Mouse (Mus musculus) granulocyte monocyte progenitor cell, adult 5-6 weeks (primary cell): ENCODE data around the gene Gpank1. TPM values are rescaled to one million over a fixed set of nuclear protein-coding genes. Genes with fewer than 3 reads are reported as not detected.
A peak's percentile ranks its signal among the peaks of the same experiment; 100 is the strongest.

Experiments used
- ATAC-seq: replicated peaks from 2 replicates; pipeline ENCODE4 v1.8.0; 2016; ENCODE audit warnings: mild to moderate bottlenecking, moderate TSS enrichment, inconsistent platforms; ENCODE audit not compliant: poor library complexity, severe bottlenecking
- total RNA-seq, 2 experiments: library from RNA; stranded (forward) in 1 of 2; stranded (reverse) in 1 of 2; fragments of 200-712, 200-1000 nt in 1 of 2; fragments of >200 nt in 1 of 2; fragmentation: Nextera tagmentation in 1 of 2; gene quantifications; 2 replicates each; pipeline ENCODE4 v1.2.3; 2014 to 2017

The Gpank1 gene
- total RNA-seq (2014; fragmentation: Nextera tagmentation): 21.2 and 25.4 TPM in 2 replicates
- 24.0 and 26.9 TPM in 2 replicates for total RNA-seq (2017)

DNA sequence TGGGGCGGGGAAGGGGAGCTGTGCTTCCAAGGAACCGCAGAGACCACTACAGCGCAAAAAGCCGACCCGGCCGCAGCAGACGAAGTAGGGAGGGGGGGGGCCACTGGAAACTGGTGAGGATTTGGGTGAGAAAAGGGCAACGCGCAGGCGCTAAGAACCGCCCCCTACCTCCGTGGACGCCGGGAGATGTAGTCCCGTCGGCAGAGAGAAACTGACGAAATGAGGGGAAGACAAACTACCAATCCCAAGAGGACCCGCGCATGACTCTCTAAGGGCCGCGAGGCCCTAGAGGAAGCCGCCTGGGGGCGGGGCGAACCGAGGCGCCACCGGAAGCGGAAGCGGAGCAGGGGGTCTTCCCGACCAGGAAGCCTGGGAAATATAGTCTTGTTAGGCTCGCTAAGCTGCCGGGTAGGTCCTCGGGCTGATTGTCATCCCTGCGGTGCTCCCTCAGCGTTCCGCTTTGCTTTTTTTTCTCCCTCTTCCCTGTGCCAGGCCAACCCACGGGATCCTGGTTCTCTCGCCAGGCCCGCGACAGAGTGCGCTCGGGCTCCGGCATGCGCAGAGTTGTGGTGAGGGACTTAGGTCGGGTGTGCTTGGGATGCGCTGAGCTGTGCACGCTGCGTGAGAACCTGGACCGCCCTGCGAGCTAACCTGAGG is at the start of gene Gpank1:
Gene Gpank1, plus strand, starts transcription at position 313 of the 657 bp plus-strand sequence.
- peak; percentile 85 for ATAC-seq

DNA sequence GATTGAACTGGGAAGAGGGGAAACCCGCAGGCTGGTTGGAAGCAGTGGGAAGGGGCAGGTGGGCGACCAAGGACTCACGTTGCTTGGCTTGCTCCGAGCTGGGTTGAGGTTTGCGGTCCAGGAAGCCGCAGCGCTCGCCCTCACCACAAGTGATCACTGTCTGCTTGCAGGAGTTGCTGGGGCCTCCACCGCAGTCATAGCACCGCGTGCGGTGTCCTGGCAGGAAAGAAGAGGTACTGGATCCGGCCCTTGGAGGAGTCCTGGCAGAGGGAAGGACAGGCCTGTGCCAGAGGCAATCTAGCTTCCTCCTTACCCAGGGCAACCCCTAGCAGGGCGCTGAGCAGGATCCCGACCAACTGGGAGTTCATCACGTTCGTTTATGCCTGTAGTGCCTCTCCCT is 47.2 kb upstream of the Gpank1 start:
- ATAC-seq: peak; percentile 49

DNA sequence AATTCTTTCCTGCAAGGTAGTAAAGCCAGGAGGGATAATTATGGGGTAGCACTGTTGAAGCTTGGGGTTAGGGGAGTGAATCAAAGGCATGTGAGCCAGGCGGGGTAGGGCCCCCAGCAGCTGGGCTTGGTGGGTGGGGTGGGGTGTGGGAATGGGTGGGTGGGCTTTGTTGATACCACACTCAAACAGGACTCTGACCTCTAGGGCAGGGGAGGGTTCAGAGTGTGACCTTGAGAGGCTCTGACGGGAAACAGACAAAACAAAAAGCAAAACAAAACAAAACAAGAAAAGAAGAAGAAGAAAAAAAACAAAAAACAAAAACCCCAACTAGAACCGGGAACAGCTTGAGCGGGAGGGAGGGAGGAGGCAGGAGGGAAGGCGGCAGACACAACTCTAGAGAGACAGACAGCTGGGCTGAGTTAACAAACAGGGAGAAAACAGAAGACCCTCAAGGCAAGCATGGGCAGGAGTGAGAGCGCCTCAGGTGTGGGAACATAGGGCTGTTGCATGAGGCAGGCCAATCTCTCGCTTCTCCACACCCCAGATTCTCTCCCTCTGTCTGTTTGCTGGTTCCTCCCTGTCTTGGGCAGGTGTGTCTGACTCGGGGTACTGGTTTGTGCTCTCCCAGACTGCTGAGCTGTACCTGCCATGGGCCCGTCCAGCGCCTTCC is 44.6 kb upstream of the Gpank1 start, which contains the start of gene Ly6g6e:
Gene Ly6g6e, plus strand, starts transcription at position 396 of the 670 bp plus-strand sequence.
- ATAC-seq: no peak

GRCm38 (mm10) chr17:35077285-35077684 is 44.0 kb upstream of the Gpank1 start:
- ATAC-seq: no peak

GRCm38 (mm10) chr17:35077786-35078233 is 43.4 kb upstream of the Gpank1 start, which contains the start of gene Ly6g6d:
TSS of gene Ly6g6d (minus strand) at chr17:35078065.
- peak; percentile 73 for ATAC-seq

DNA sequence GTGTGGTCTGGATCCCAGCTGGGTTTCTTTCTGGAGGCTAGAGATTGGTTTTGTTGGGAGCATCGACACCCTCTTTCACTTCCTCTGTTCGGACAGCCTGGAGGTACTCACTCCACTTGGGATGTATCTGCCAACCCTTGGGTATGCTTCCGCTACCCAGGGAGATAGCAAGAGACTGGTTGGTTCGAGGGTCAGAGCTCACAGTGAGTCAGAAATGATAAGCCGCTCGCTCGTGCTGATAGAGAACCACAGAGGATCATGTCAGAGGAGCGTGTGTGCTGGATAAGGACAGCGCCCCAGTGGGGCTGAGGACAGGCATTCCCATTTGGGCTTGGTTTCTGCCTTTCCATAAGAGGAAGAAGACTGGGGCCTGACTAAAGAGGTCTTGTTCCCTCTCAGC is 41.5 kb upstream of the Gpank1 start:
- peak; percentile 54 for ATAC-seq

GRCm38 (mm10) chr17:35080248-35080647 is 41.0 kb upstream of the Gpank1 start:
- no peak for ATAC-seq

- ATAC-seq: no peak
Measured at GRCm38 (mm10) chr17:35080710-35081109, 40.5 kb upstream of the Gpank1 start.

- no peak for ATAC-seq
Measured at GRCm38 (mm10) chr17:35082841-35083576, 38.2 kb upstream of the Gpank1 start.

DNA sequence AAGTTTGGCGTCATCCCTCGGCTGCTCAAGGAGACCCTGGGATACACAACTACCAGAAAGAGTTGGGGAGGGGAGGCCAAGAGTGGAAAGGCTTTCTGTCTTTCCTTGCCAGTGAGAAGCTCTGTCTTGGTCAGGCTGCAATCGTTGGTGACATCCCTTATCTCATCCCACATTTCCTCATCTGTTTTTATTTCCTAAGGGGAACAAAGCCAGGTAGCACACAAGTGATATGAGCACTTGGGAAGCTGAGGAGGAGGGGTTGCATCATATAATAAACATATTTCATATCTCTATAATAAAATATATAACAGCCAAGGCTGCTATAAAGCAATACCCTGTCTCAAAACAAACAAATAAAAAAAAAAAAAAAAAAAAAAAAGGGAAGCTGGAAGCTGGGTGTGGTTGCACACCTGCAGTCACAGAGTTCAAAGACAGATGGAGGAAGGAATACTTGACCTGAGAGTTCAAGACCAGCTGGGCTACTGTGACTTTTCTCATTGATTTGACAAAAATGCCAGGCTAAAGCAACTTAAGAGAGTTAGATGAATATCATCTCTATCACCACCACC is 37.2 kb upstream of the Gpank1 start:
- ATAC-seq: no peak

DNA sequence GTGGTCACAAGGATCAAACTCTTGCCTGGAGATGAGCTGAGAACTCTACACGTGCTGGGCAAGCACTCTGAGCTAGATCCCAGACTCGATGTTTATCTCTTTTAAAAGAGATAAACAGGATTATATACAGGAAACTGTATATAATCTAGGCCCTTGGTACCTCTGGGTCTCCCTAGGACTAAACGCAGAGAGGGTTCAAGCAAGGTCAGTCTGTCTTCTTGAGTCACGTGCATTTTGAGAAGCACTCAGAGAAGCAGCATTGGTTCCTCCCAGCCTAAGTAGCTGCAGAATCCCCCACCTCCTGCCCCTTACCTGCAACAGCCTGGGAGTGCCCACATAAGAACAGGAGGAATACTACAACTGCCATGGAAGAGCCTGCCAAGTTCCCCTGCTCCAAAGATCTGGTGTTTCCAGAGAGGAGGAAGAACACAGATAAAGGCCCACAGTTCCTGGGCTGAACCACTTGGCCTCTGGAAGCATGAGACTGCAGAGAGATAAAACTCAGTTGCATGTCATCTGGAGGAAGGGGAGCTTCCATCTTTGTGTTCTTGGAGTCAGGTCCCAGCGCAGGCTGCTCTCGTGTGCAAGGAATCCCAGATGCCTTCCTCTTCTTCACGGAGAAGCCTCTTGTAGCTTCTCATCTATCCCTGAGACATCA is 35.9 kb upstream of the Gpank1 start, which contains the start of gene Ly6g6f:
Gene Ly6g6f, minus strand, starts transcription at position 403 of the 658 bp plus-strand sequence.
- ATAC-seq: no peak

DNA sequence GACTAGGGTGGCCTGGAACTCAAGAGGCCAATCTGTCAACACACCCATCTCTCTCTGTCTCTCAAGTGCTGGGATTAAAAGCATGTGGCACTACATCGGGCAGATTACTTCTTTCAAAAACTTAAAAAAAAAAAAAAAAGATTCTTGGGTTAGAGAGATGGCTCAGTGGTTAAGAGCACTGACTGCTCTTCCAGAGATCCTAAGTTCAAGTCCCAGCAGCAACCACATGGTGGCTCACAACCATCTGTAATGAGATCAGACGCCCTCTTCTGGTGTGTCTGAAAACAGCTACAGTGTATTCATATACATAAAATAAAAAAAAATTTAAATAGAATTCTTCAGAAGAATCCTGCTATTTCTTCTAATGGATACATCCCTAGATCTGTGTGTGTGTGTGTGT is 33.1 kb upstream of the Gpank1 start:
- ATAC-seq: no peak

DNA sequence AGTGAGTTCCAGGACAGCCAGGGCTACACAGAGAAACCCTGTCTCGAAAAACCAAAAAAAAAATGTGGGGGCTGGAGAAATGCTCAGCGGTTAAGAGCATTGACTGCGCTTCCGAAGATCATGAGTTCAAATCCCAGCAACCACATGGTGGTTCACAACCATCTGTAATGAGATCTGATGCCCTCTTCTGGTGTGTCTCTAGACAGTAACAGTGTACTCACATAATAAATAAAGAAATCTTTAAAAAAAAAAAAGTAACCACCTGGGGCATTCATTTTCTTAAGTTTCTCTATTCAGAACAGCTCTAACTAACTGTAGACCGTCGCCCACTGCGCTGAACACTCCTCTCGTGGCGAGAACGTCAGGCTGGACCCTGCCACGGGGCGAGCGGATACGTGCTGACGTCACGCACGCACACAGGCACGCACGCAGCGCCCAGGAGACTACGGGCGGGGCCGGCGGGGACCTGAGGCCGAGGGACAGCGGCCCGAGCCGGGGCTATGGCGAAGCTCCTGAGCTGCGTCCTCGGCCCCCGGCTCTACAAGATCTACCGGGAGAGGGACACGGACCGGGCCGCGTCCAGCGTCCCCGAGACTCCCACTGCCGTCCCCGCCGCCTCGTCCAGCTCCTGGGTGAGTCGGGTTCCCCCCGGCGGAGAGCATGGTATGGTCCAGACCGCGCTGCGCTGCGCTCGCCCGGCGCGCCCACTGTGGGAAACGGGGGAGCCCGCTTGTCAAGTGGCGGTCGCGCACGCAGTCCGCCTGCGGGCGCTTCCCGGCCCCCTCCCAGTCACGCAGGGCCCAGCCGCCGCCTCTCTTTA is 32.2 kb upstream of the Gpank1 start, which contains the start of gene Abhd16a:
Gene Abhd16a, plus strand, starts transcription at position 439 of the 820 bp plus-strand sequence.
- ATAC-seq: peak; percentile 95

DNA sequence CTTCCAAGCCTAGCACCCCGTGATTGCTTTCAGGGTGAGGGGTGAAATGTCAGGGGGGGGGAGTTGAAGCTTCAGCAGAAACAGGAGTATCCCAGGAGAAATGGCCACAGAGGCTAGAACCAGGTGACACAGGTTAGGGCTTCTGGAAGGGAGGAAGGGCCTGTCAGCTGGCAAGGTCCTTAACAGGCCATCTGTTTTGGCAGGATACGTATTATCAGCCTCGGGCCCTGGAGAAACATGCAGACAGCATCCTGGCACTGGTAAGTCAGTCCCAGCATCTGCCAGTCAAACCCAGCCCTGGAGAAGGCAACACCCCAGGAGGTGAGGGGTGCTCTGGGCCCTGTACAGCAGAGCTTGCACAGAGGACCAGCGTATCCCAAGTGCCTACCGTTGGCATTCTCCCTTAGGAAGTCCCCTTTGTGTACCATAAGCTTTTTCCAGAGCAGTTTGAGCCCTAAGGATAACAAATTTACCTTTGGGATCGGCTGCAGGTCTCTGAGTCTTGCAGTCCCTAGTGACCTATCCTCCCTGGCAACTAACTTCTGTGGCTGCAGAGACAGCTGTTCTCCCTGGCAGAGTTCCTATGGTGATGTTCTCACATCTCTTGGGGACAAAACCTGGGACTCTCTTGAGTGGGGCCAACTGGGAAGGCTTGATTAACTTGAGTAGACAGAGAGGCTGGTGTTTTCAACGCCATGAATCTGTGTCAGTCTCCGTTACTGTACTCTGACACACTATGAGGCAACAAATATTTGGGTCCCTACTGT is 30.9 kb upstream of the Gpank1 start:
- no peak for ATAC-seq

DNA sequence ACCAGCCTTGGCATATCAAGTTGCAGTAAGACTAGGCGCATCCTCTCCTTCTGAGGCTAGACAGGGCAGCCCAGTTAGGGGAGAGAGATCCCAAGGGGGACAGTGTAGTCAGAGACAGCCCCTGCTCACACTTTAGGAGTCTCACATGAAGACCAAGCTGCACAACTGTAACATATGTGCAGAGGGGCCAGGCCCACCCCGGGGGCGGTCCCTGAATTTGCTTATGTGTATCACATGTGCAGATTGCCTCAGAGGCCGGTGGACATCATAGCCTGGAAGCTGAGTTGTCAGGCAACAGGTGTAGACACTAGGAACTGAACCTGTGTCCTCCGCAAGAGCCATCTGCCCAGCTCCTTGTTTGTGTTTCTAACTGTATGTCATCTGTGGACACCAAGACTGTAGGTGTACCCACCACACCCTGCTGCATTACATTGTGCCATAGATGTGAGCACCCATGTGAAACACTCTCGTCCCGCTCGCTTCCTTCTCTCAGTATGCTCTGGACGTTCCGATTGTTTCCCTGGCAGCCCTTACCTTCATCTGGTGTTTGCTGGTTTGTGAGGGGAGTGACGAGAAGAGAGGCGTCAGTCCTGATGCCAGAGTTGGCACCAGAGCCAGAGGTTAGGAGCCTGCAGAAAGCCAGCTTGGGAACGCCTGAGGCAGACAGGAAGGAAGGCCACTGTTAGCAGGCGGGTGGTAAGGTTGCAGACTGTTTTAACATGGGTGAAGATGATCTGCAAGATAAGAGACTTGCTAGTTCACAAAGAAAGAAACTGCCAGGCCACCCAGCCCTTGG is 28.7 kb upstream of the Gpank1 start:
- no peak for ATAC-seq

- ATAC-seq: peak; percentile 50
Measured at GRCm38 (mm10) chr17:35094475-35095365, 26.5 kb upstream of the Gpank1 start.

DNA sequence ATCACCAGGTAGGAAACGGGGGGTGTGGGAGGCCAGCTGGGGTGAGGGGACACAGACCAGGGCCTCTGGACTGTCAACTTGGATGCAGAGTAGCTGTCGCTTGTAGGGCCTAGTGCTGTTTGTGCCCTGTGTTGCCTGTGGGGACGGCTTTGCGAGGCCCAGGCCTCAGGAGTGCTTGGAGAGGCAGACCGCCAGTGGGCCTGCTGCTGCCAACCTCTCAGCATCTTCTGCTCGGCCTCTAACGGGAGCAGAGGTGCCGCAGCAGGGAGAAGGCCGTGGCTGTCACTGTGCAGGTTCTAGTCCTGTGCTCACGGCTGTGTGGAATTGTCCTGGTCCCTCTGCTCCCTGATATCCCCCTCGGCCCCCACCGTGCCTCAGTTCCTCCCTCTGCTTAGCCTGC is 24.7 kb upstream of the Gpank1 start:
- no peak for ATAC-seq
